Mouse (Mus musculus) lung, postnatal 25 days (tissue): ENCODE data around the gene Dcaf4.

Experiments
- DNase-seq: peaks from one replicate; pipeline ENCODE4 v3.0.0; 2022; ENCODE audit warnings: low spot score

Gene Dcaf4

DNA sequence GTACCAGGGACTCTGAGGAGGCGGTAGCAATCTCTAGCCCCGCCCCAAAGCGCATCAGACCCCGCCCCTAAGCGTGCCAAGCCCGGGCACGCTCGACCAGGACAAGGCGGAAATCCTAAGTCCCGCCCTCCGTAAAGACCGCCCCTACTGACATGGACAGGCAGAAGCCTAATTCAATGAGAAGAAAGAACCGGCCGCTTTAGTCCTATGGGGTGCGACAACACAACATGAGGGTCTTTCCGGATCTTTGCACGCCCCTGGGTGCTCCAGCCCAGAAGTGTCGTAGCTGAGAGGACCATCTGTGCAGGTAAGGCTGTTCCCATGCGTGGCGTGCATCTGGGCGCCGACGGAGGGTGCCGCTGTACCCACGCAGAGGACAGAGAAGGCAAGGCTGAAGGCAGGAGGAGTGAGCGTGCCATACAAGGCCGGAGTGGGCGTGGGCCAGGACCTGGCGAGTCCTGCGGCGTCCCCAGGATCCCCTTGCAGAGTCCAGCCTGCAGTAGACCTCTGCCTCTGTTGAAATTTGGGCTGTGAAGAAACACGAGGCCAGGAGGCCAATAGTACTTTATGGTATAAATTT is at the start of gene Dcaf4:
Gene Dcaf4 (plus strand): TSS at position 156 of the 580 bp plus-strand sequence.
- DNase-seq = peak; percentile 98

DNA sequence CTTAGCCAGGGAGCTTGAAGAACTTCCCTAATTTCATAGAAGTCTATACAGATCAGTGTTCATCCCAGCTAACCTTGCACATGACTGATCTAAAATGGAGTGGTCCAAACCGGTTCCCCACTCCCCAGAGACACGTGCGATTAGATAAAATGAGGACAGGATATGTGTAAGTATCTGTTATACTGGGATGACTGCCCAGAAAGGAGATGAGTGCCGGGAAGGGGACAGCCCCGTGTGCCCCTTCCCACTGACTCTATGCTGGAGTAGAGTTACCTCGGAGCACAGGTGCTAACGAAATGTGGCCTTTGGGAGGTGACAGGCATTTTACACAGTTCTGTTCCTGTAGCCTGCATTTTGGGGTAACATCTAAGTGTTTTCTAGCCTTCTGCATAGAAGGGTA is 48.5 kb upstream of the Dcaf4 start:
- DNase-seq = no peak

DNA sequence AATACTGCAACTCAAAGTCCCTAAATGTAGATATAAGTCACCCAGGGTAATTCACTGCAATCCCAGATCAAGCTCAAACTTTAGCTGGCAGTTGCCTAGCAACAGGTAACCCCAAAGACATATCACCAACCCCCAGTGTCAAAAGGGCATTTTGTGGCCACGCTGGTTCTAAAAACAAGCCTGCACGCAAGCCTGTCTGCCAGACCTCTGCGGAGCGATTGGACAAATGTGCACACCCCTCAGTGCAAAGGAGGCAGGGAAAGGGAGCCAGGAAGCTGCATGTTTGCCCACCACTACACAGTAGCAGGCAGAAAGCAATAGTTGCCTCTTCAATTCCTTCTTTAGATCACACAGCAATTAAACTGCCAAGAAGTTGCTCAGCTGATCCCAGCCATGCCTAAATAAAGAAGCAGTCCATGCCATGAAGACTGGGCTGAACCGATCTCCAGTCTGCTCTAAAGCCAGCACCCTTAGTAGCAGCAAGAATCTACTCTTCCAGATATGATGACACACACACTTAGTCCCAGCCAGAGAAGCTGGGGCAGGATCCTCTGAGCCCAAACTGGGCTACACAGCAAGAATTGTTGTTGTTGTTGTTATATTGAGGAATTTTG is 46.2 kb upstream of the Dcaf4 start:
- no peak for DNase-seq

DNA sequence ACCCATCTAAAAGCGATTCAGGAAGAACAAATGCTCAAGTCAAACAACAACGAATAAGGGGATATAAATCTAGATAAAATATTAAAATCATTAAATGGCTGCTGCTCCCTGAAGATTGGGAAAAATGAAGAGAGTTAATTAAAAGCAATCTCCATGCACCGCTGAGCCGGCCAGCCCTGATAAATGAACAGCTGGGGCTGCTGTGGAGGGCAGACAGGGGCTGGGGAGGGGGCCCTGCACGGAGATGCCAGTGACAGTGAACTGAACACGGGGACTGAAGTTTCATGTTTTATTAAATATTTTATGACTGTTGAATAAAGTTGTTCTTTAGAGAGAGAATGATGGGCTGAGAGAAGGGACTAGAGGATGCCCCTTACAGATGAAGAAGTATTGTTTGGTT is 44.8 kb upstream of the Dcaf4 start:
- no peak for DNase-seq

DNA sequence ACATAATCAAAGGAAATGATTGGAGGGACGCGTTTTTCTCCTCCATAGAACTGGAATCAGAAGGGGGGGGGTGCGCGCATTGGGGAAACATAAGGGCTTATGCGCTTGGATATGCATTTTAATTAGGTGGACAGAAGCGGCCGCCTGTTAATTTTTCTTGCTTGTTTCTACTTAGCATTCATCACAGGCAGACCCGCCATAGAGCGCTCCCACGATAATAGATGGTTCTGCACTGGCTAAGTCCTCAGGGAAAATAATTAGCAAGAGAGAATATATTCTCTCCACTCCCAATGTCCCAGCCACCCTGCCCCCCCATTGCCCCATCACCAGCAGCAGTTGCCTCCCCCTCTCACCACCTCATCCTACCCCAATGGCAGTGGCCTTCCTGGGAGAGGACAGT is 44.0 kb upstream of the Dcaf4 start:
- DNase-seq = no peak

DNA sequence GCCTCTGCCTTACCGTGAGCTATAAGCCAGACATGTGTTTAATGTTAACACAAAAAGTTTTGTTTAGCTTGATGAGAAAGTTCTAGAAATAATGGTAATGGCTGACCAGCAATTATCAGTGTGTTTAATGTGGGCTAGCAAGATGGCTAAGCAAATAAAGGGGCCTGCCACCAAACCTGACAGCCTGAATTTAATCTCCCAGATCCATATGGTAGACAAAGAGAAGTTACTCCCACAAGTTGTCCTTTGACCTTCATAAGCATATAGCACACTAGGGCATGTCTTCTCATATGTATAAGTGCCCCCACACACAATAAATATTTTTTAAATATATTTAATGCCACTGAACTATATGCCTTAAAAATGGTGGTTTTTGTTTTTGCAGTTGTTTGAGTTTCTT is 41.1 kb upstream of the Dcaf4 start:
- DNase-seq = no peak

DNA sequence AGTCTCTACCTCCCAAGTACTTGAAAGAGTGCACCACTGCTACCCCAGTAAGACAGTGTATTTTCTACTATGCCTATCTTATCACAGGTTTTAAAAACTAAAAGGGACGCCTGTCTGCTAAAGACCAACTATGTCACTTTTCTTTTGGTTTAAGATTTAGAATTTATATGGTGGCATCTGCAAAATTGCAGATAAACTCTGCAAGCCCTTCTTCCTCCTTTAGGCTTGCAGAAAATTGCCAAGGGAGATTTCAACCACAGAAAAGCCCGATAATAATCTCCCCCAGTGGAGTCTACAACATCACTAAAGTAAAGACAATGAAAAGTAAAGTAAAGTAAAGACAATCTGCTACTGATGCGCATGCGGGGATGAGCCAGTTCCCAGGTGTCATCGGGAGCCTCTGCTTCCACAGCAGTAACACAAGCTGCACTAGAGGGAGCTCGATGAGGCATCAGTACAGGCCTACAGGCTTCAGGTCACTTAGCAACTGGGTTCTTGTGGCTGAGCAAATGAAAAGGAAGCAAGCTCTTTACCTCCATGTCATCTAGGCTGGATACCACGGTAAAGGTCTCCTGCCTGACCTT is 40.4 kb upstream of the Dcaf4 start:
- no peak for DNase-seq

DNA sequence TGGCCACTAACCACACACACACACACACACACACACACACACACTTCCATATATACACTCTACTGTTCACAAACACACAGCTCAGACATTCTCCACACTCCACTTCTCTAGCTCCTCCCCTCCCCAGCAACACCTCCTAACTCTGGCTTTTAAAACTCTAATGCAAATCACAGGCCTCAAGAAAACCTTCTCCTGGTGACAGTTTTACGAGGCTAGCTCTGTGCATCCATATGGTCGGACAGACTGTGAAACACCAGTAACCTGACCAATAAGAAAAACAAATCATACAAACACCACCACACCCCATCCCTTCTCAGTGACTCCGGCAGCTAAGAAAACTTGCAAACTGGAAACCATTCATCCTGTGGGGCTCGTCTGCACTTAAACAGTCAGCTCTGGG is 38.8 kb upstream of the Dcaf4 start:
- no peak for DNase-seq

DNA sequence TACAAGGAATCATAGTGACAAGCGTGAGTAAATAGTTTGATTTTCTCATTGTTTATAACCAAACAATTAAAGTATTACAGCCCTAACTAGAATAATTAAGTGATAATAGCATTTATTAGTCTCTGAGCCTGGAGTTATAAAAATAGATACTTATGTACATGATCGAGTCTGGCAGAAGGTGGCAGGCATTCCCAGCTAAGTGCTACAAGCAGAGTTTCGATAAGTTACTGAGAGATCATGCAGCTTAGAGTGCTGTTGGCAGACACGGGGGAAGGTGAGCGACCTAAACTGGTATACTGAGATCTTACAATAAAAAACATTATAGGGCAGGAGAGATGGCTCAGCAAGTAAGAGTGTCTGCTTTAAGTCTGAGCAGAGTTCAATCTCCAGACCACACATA is 36.6 kb upstream of the Dcaf4 start:
- DNase-seq = no peak

DNA sequence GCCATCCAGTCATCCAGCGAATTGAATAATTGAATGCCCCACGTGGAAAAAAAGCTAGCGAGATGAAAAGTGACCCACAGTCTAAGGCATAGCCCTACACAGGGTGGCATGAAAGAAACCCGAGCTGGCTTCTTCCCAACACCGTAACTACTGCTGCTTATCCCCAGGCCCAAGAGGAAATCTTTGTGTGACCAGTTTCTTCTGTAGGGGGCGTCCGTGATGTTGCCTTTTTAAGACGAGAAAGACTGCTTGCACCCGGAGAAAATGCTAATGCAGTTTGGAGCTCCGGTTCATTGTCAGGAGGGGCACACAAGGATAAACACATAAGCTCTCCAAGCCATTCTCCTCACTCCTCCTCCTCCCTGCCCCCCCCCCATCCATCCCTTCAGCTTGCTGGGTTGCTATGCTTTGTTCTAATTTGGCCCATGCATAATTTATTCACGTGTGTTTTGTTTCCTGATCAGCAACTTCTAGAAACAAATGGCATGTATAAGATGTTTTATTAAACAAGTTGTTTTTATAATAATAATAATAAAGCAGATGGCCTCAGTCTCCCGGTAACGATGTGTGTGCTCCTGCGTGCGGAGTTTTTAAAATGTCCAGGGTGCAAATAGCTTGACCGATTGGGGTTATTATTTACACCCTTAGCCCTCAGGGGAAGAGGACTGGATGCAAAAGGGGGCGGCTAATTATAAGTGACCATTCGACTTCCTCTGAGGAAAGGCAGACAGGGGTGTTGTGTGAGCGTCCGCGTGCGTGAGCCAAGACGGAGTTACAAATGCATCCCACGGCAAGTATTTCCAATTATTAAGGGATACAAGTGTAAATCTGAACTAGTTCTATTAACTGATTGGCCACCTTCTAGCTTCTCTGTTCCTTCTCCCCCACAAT is 35.2 kb upstream of the Dcaf4 start:
- no peak for DNase-seq

DNA sequence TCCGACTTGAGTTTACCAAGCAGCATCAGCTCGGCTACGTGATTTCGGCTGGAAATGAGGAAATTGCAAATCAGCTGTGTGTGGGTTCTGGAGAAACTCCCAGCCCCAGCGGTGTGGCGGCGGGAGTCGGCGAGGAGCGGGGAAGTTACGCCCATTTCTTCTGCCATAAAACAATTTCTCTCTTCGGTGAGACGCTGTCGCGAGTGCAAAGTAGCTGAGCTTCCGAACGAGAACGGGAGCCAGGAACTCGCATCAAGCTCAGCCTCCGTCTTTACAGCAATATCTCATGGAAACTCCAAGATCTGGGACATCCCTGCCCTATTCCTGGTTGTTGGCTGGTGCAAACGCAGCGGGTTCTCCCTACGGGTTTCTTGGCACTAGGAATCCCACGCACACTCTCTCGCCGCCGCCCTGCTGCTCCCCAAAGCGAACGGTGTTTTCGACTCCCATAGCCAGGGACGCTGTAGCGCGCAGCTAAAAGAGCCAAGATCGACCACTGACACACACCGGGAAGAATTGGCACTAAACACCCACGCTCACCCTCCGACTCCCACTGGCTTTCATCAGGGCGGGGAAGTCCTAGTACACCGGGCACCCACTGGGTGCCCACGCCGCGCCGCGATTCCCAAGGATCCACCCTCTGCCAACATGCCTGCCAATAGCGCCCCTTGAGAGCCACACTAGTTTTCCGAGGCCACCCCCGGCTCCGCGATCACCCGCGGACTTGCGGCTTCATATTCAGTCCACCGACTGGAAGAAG is 34.2 kb upstream of the Dcaf4 start:
- DNase-seq = no peak

DNA sequence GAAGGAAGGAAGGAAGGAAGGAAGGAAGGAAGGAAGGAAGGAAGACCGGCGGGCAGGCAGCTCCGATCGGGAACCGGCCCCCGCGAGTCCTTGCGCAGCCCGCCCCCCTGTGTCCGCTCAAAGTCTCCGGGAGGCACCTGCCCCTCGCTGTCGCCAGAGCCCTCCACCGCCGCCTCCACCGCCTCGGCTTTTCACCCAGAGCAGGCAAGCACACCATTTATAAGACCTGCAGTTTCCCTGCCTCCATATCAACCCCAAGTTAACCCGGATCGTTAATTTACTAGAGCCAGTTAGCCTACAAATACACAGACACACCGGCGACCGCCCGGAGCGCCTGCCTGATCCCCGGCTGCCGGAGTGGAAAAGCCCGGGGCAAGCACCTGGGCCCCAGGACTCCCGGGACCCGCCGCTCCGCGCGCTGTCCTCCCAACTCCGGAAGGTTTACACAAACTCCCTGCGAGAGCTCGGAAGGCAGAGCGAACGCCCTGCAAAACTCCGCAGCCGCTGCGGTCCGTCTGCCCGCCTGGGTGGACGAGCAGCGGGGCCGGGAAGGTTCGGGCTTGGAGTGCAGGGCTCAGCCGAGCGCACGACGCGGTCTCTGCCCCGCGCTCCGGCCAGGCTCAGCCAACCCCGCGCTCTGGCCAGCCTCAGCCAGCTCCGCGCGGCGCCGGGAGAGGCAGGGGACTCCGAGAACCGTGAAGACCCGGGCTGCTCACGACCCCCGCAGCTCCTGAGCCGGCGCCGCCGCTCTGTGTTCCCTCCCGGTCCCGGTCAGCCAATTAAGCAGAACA is 33.4 kb upstream of the Dcaf4 start:
- DNase-seq = no peak

DNA sequence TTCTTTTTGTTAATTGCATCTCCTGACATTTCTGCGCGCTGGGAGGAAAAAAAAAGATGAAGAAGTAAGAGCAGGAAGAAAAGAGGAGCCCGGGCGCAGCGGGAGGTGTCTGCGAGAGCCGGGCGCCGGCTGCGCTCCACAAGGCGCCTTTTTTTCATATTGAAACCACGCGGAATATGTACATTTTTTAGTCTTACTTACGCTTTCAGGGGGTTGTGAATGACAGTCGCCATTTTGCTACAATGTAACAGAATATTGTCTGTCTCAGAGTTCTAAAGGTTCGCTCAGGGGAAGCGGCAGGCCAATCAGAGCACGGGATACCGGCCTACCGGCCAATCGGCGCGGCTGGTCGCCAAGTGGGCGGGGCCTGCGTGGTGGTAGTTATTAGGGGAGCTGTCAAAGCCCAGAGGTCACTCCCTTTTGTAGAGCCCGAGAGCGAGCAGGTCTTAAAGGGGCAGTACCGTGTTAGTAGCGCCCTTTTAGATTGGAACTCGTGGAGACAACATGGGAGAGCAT is 32.7 kb upstream of the Dcaf4 start, which contains the start of gene Dpf3:
Gene Dpf3 (minus strand): TSS at position 241 of the 516 bp plus-strand sequence.
- peak; percentile 99 for DNase-seq

DNA sequence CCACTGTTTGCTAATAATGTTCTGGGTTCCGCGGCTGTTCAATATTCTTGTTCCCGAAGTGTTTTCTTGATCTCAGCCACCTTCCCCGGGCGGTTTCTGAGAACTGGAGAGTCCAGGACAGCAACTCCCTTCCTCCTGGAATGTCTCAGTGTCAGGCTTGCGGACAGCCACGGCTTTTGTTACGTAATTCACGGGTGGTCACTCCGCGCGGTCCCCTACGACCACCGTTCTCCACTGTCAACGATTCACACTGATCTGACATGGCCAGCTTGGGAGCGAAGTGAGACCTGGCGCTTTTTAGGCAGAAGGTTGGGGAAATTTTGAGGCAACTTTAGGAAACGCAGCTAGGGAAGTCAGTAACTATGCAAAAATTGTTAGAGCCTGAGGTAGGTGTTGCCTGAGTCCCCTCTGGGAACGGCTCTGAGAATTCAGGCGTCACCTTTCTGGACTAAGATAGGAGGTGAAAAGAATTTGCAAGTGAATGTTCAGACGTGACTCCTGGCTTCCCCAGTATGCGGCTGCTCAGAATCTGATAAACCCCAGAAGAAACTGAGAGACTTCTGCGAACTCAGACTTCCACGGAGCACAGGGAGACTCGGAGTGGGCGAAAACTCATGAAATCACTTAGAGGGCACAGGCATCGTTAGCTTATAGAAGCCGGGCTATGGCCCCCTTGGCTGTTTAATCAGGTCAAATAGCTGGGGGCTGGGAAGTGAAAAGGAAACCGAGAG is 31.9 kb upstream of the Dcaf4 start:
- no peak for DNase-seq

DNA sequence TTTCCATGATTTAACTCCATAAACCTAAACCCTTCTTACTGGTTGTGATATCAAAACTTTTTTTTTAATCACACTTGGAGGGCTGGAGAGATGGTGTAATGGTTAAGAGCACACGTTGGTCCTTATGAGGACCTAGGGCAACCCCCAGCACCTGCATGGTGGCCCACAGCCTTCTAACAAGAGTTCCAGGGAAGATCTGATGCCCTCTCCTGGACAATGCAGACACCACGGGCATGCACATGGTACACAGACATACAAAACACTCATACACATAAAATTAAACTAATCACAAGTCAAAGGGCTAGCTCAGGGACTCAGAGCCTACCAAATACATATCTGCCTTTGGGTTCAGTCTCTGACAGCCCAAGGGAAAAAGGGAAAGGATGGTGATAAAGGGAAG is 30.5 kb upstream of the Dcaf4 start:
- DNase-seq = no peak

DNA sequence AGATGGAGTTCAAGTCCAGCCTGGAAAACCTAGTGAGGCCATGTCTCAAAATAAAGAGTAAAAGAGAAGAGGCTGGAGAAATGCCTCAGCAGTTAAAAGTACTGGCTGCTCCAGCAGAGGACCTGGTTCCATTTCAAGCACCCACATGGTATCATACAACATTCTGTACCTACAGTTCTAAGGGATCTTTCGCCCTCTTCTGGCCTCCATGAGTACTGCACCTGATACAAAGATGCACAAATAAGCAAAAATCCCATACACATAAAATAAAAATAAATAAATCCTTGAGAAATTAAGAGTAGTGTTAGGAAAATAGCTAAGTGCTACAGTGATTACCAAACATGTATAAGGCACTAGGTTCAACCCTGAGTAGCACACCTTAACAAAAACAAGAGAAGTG is 28.7 kb upstream of the Dcaf4 start:
- no peak for DNase-seq

DNA sequence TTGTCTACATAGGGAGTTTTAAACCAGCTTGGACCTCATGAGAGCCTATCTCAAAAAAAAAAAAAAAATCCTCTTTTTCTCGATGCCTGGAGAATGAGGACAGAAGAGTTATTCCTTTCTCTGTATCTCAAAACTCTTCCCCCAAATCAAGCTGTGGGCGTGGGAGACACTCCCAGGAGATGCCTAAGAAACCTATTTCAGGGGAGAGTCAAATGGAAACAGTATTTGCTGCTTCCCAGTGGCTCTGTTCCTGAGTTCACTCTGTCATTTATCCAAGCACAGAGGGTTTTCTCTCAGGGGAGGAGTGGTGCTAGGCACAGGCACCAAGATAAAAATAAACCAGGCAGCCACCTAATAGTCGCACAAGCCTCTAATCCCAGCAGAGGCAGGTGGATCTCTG is 27.5 kb upstream of the Dcaf4 start:
- no peak for DNase-seq

DNA sequence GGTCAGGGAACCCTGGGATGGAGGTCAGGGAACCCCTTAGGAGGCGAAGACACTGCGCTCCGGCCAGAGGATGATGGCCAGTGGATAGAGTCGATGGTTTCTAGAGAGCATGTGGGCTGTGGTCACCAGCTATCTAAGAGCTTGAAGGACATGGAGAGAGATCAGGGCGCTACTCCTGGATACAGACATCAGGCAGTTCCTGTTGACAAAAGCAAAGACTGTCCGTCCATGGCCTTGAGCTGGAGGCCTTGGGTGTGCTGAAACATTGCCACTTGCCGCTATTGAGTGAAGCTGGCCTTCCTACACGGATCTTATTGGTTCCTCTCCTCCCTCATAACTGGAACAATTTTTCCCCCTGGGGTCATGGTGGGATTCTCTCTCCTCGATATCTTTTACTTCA is 26.1 kb upstream of the Dcaf4 start:
- no peak for DNase-seq

DNA sequence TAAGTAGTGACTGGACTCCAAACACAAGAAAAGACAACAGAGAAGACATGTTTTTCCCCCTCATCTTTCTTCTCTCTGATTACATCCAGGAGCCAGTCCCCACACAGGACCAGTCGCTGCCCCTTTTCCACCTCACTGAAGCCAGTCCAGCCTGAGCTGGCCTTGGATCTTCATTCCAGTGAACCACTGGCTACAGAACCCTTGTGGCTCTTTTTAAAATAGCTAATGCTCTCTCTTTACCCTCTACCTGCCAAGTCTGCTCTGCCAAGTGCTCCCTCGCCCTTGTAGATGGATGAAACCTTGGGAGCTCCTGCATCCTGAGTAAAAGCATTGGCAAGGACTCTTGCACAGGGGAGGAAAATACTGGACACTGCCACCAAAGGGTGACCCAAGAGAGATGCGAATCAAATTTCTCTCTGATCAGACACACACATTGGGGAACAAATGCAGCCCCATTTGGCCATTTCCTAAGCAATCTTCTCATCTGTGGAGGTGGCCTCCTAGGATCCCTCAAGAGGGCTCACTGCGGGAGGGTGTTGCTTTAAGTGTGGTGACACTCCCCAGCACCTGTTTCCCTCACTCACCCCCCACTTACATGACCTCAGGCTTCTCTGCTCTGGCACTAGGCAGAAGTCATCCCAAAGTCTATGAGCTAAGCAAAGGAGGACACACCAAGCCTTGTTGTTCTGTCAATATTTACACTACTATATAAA is 24.9 kb upstream of the Dcaf4 start:
- no peak for DNase-seq

DNA sequence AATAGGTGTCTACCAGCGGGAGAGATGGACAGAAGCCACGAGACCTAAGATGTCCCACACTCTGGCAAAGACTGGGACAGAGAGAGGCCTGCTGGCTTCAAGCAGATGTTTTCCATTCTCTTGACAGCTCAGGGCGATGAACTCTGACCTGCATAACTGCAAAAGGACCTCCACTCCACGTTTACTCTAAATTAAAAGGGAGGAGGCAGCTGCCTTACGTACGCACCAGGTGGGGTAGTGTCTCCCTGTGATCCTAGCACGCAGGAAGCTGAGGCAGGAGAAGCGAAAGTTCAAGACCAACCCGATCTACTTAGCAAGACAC is 24.3 kb upstream of the Dcaf4 start:
- no peak for DNase-seq
